Mouse (Mus musculus): Measurements from ENCODE around the gene Dnajc7. TPM values are rescaled to one million over a fixed set of nuclear protein-coding genes. Genes with fewer than 3 reads are reported as not detected.

Dnajc7 gene
- polyA plus RNA-seq, 1 experiment, result 89.7 TPM

DNA sequence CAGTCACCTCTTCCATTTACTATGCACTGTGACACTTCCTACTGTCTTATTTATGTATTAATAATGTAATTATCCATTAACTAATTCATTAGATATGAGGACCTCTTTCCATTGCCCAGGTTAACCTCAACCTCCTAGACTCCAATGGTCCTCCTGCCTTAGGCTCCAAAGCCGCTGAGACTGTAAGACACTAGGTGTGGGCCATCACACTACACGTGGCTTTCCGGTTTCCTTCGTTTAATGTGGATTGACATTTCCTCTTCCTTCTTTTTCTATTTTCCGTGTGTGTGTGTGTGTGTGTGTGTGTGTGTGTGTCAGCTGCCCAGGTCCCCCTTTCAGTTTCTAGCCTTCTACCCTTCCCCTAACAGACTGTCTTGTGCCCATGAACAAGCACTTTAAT lies 52.7 kb downstream of the Dnajc7 start:
- Histone ChIP-seq H3K4me3 (ENCODE audit: insufficient read depth, poor library complexity, severe bottlenecking) (no peak overlapping the region), H3ac (ENCODE audit: control insufficient read depth, insufficient read length, low read depth) (no peak overlapping the region), H3K79me2 (ENCODE audit: control insufficient read depth, insufficient read depth) (no peaks in the 10 kb centered on the region), H3K27me3 (ENCODE audit: control insufficient read depth, insufficient read depth, insufficient read length) (no peaks in the 10 kb centered on the region), H3K36me3 (ENCODE audit: control insufficient read depth, insufficient read depth) (no peaks in the 10 kb centered on the region), H3K79me3 (ENCODE audit: low read depth) (no peaks in the 10 kb centered on the region)
- TF ChIP-seq CTCF (IDR thresholded peaks at IDR 0.05; ENCODE audit: control insufficient read depth, insufficient read depth, insufficient read length), result no peak
- no peak for TF ChIP-seq USF1 (IDR thresholded peaks at IDR 0.05; ENCODE audit: low read depth)
- no peak for TF ChIP-seq MAX (IDR thresholded peaks at IDR 0.05)
- TF ChIP-seq FOSL1 (IDR thresholded peaks at IDR 0.05; ENCODE audit: insufficient read depth, low read length, poor library complexity, severe bottlenecking), result no peak
- TF ChIP-seq MYOG (IDR thresholded peaks at IDR 0.05; ENCODE audit: control insufficient read depth, extremely low read depth, insufficient read length), result no peak
- no peak for TF ChIP-seq CEBPB (IDR thresholded peaks at IDR 0.05; ENCODE audit: low read depth)

DNA sequence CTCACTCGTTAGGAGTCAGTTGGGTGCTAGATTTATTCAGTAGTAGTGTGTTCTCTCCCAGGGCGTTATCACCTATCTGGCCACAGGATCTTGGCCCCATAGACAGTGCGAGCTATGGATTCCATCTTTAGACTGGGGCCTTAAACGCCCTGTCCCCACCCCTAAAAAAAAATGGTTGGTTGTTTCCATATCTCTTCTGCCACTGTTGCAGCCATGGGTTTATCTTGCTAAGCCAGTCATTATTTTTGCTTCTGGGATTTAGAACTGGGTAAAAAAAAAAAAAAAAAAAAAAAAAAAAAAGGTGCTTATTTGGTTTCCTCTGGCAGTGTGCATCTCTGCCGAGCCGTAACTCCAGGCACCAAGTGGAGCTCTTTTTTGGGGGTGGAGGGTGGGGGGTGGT lies 55.3 kb downstream of the Dnajc7 start:
- Histone ChIP-seq H3K79me3 (ENCODE audit: low read depth) (no peaks in the 10 kb centered on the region), H3K79me2 (ENCODE audit: control insufficient read depth, insufficient read depth) (no peaks in the 10 kb centered on the region), H3K4me3 (ENCODE audit: insufficient read depth, poor library complexity, severe bottlenecking) (no peak overlapping the region), H3K27me3 (ENCODE audit: control insufficient read depth, insufficient read depth, insufficient read length) (no peaks in the 10 kb centered on the region), H3K36me3 (ENCODE audit: control insufficient read depth, insufficient read depth) (no peaks in the 10 kb centered on the region), H3ac (ENCODE audit: control insufficient read depth, insufficient read length, low read depth) (no peak overlapping the region)
- TF ChIP-seq MYOD1 (IDR thresholded peaks at IDR 0.05; ENCODE audit: control insufficient read depth, insufficient read length, low read depth), result no peak
- TF ChIP-seq CTCF (IDR thresholded peaks at IDR 0.05; ENCODE audit: control insufficient read depth, insufficient read depth, insufficient read length), result no peak
- no peak for TF ChIP-seq FOSL1 (IDR thresholded peaks at IDR 0.05; ENCODE audit: insufficient read depth, low read length, poor library complexity, severe bottlenecking)
- no peak for TF ChIP-seq CEBPB (IDR thresholded peaks at IDR 0.05; ENCODE audit: low read depth)
- TF ChIP-seq MYOG (IDR thresholded peaks at IDR 0.05; ENCODE audit: control insufficient read depth, extremely low read depth, insufficient read length), result no peak
- TF ChIP-seq MAX (IDR thresholded peaks at IDR 0.05), result no peak
- no peak for TF ChIP-seq USF1 (IDR thresholded peaks at IDR 0.05; ENCODE audit: low read depth)

DNA sequence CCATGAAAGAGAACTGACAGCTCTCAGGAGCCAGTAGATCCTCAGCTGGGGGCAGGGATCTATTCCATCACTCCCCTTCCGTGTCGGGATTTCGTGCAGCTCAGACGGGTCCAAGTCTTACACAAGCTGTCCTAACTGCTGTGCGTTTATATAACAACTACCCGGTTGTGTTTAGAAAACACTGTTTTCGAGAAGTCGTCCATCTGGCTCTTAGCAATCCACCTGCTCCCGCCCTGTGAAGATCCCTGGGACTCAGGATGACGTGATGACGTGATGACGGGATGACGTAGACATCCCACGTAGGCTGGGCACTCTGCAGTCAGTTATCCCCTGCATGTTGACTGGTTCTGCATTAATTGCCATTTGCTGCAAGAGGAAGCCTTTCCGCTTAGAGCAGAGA lies 55.7 kb downstream of the Dnajc7 start:
- Histone ChIP-seq H3K27me3 (ENCODE audit: control insufficient read depth, insufficient read depth, insufficient read length) (peaks cover 3% of the 10 kb centered on the region), H3K79me2 (ENCODE audit: control insufficient read depth, insufficient read depth) (no peaks in the 10 kb centered on the region), H3K36me3 (ENCODE audit: control insufficient read depth, insufficient read depth) (no peaks in the 10 kb centered on the region), H3ac (ENCODE audit: control insufficient read depth, insufficient read length, low read depth) (no peak overlapping the region), H3K4me3 (ENCODE audit: insufficient read depth, poor library complexity, severe bottlenecking) (no peak overlapping the region), H3K79me3 (ENCODE audit: low read depth) (no peaks in the 10 kb centered on the region)
- TF ChIP-seq CEBPB (IDR thresholded peaks at IDR 0.05; ENCODE audit: low read depth), result no peak
- no peak for TF ChIP-seq USF1 (IDR thresholded peaks at IDR 0.05; ENCODE audit: low read depth)

DNA sequence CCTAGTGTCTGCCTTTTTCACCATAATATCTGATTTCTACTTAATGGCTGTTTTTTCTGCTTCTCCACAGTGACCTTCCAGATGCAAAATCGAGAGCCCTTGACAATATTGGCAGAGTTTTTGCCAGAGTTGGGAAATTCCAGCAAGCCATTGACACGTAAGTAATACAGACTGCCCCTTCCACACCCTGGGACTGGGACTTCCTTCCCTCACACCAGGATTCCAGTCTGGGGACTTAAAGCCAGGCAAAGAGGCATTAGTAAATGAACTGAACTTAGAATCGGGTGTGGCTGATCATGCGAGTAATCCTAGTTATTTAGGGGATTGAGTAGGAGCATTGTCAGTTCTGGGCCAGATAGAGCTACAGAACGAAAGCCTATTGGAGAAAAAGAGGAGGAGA lies 58.2 kb downstream of the Dnajc7 start:
- no peak overlapping the region for H3ac ChIP-seq (ENCODE audit: control insufficient read depth, insufficient read length, low read depth)
- H3K79me2 ChIP-seq (ENCODE audit: control insufficient read depth, insufficient read depth), result no peaks in the 10 kb centered on the region
- H3K79me3 ChIP-seq (ENCODE audit: low read depth), result no peaks in the 10 kb centered on the region
- H3K4me3 ChIP-seq (ENCODE audit: insufficient read depth, poor library complexity, severe bottlenecking), result no peak overlapping the region
- H3K27me3 ChIP-seq (ENCODE audit: control insufficient read depth, insufficient read depth, insufficient read length), result peaks cover 7% of the 10 kb centered on the region
- H3K36me3 ChIP-seq (ENCODE audit: control insufficient read depth, insufficient read depth), result no peaks in the 10 kb centered on the region
- TF ChIP-seq FOSL1 (IDR thresholded peaks at IDR 0.05; ENCODE audit: insufficient read depth, low read length, poor library complexity, severe bottlenecking), result no peak
- no peak for TF ChIP-seq CTCF (IDR thresholded peaks at IDR 0.05; ENCODE audit: control insufficient read depth, insufficient read depth, insufficient read length)
- TF ChIP-seq MYOD1 (IDR thresholded peaks at IDR 0.05; ENCODE audit: control insufficient read depth, insufficient read length, low read depth), result no peak
- no peak for TF ChIP-seq USF1 (IDR thresholded peaks at IDR 0.05; ENCODE audit: low read depth)
- TF ChIP-seq CEBPB (IDR thresholded peaks at IDR 0.05; ENCODE audit: low read depth), result no peak
- TF ChIP-seq MYOG (IDR thresholded peaks at IDR 0.05; ENCODE audit: control insufficient read depth, extremely low read depth, insufficient read length), result no peak
- no peak for TF ChIP-seq MAX (IDR thresholded peaks at IDR 0.05)

DNA sequence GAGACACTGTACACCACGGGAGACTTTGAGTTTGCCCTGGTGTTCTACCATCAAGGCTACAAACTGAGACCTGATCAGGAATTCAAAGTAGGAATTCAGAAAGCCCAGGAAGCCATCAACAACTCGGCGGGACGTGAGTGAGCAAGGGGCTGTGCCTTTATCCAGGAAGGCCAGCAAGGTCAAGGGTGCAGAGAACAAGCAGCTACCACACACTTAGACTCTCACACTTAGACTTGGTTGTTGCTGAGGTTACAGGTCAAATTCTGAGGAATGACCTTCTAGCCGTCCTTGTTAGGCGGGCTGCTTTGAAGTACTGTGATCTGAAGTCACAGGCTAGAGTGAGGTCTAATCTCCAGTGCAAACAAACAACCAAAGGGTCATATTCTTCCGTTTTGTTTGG lies 60.5 kb downstream of the Dnajc7 start:
- Histone ChIP-seq H3ac (ENCODE audit: control insufficient read depth, insufficient read length, low read depth) (no peak overlapping the region), H3K79me3 (ENCODE audit: low read depth) (no peaks in the 10 kb centered on the region), H3K36me3 (ENCODE audit: control insufficient read depth, insufficient read depth) (no peaks in the 10 kb centered on the region), H3K4me3 (ENCODE audit: insufficient read depth, poor library complexity, severe bottlenecking) (no peak overlapping the region), H3K27me3 (ENCODE audit: control insufficient read depth, insufficient read depth, insufficient read length) (peaks cover 7% of the 10 kb centered on the region), H3K79me2 (ENCODE audit: control insufficient read depth, insufficient read depth) (no peaks in the 10 kb centered on the region)
- TF ChIP-seq MYOD1 (IDR thresholded peaks at IDR 0.05; ENCODE audit: control insufficient read depth, insufficient read length, low read depth), result no peak
- no peak for TF ChIP-seq FOSL1 (IDR thresholded peaks at IDR 0.05; ENCODE audit: insufficient read depth, low read length, poor library complexity, severe bottlenecking)
- TF ChIP-seq CEBPB (IDR thresholded peaks at IDR 0.05; ENCODE audit: low read depth), result no peak
- no peak for TF ChIP-seq MAX (IDR thresholded peaks at IDR 0.05)
- TF ChIP-seq MYOG (IDR thresholded peaks at IDR 0.05; ENCODE audit: control insufficient read depth, extremely low read depth, insufficient read length), result no peak
- TF ChIP-seq CTCF (IDR thresholded peaks at IDR 0.05; ENCODE audit: control insufficient read depth, insufficient read depth, insufficient read length), result no peak
- no peak for TF ChIP-seq USF1 (IDR thresholded peaks at IDR 0.05; ENCODE audit: low read depth)

DNA sequence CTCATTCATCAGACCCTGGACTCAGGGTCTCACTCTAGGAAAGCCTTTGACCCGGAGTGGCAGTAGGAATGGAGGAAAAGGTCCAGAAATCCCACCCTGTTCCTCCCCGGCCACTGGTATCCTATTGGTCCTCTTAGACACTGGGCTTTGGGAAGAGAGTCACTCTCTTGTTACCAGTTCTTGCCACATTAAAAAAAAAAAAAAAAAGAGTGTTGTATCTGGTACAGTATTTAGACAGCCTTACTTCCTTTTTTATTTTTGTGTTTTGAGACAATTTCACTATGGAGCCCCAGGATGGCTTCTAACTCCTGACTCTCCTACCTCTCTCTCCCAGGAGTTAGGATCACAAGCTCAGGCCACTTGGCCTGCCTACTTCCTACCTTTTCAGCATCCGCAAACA lies 62.4 kb downstream of the Dnajc7 start:
- Histone ChIP-seq H3K79me2 (ENCODE audit: control insufficient read depth, insufficient read depth) (no peaks in the 10 kb centered on the region), H3K36me3 (ENCODE audit: control insufficient read depth, insufficient read depth) (no peaks in the 10 kb centered on the region), H3K27me3 (ENCODE audit: control insufficient read depth, insufficient read depth, insufficient read length) (peaks cover 7% of the 10 kb centered on the region), H3K79me3 (ENCODE audit: low read depth) (no peaks in the 10 kb centered on the region), H3ac (ENCODE audit: control insufficient read depth, insufficient read length, low read depth) (no peak overlapping the region), H3K4me3 (ENCODE audit: insufficient read depth, poor library complexity, severe bottlenecking) (no peak overlapping the region)
- no peak for TF ChIP-seq CTCF (IDR thresholded peaks at IDR 0.05; ENCODE audit: control insufficient read depth, insufficient read depth, insufficient read length)
- TF ChIP-seq FOSL1 (IDR thresholded peaks at IDR 0.05; ENCODE audit: insufficient read depth, low read length, poor library complexity, severe bottlenecking), result no peak
- TF ChIP-seq MYOG (IDR thresholded peaks at IDR 0.05; ENCODE audit: control insufficient read depth, extremely low read depth, insufficient read length), result no peak

All from C2C12 (cell line).